Mouse (Mus musculus) forebrain, embryonic 11.5 days (tissue): ENCODE results near the gene Adcy1. TPM values are rescaled to one million over a fixed set of nuclear protein-coding genes. Genes with fewer than 3 reads are reported as not detected.

Experiments
- ATAC-seq: fragments of 200-750 bp; cut with Nextera tagmentation; replicated peaks from 2 replicates; pipeline ENCODE4 v1.8.0; 2017; ENCODE audit warnings: moderate TSS enrichment; ENCODE audit not compliant: low FRiP score
- DNase-seq: peaks from one replicate; pipeline ENCODE4 v3.0.0-alpha.2; 2017; ENCODE audit warnings: low spot score
- H3K27ac ChIP-seq: fragments of 300-500 bp; sonication (generic); 2 replicates; pipeline ENCODE4 v1.5.1; 2014; ENCODE audit warnings: low read depth, low read length
- H3K27me3 ChIP-seq: fragments of 300-500 bp; sonication (generic); 2 replicates; pipeline ENCODE4 v1.6.1; 2014; ENCODE audit warnings: mild to moderate bottlenecking, low read length, mixed read lengths; ENCODE audit not compliant: control insufficient read depth, insufficient read depth
- H3K36me3 ChIP-seq: fragments of 300-500 bp; sonication (generic); 2 replicates; pipeline ENCODE4 v1.6.1; 2014; ENCODE audit warnings: mild to moderate bottlenecking, low read length, moderate library complexity, mixed read lengths; ENCODE audit not compliant: control insufficient read depth, insufficient read depth
- H3K4me1 ChIP-seq: fragments of 300-500 bp; sonication (generic); replicated peaks from 2 replicates; pipeline ENCODE4 v1.6.1; 2014; ENCODE audit warnings: low read length, mixed read lengths; ENCODE audit not compliant: control insufficient read depth, insufficient read depth
- H3K4me2 ChIP-seq: fragments of 300-500 bp; sonication (generic); 2 replicates; pipeline ENCODE4 v1.6.1; 2014; ENCODE audit warnings: low read depth, mild to moderate bottlenecking, low read length, moderate library complexity, mixed read lengths; ENCODE audit not compliant: severe bottlenecking
- H3K4me3 ChIP-seq: fragments of 300-500 bp; sonication (generic); 2 replicates; pipeline ENCODE4 v1.5.1; 2014; ENCODE audit warnings: low read depth, low read length
- H3K9ac ChIP-seq: fragments of 300-500 bp; sonication (generic); 2 replicates; pipeline ENCODE4 v1.6.1; 2014; ENCODE audit warnings: low read length
- H3K9me3 ChIP-seq: fragments of 300-500 bp; sonication (generic); 2 replicates; pipeline ENCODE4 v1.6.1; 2016; ENCODE audit warnings: low read length, mixed read lengths; ENCODE audit not compliant: control insufficient read depth
- WGBS: fragments of 180-500 bp; shearing (Covaris S2); extraction: QIAGEN DNeasy Blood & Tissue Kit; methylation state at CpG from one replicate; pipeline ENCODE4 v1.1.7; 2014; 5-methylcytosine and 5-hydroxymethylcytosine counted together
- polyA plus RNA-seq: library from polyadenylated mRNA; unstranded; fragments of >200 nt; fragmentation: Nextera tagmentation; extraction: Ambion mirVana; gene quantifications from 2 replicates; pipeline ENCODE4 v1.2.1, GENCODE M21; 2014

Gene Adcy1
- 1.3 and 1.7 TPM in 2 replicates for polyA plus RNA-seq

GRCm38 (mm10) chr11:7063001-7063584 is at the start of gene Adcy1:
Gene Adcy1, plus strand, starts transcription at chr11:7063489.
- H3K27ac ChIP-seq, result no peak within 1 kb of the TSS

GRCm38 (mm10) chr11:7016907-7017306 is 46.4 kb upstream of the Adcy1 start:
- H3K4me2 ChIP-seq, result no peak overlapping the region
- DNase-seq, result no peak
- H3K9me3 ChIP-seq, result no peaks in the 10 kb centered on the region
- 89% methylated on average over 12 of the region's 12 CpGs for WGBS
- H3K27ac ChIP-seq, result no peak overlapping the region
- H3K36me3 ChIP-seq, result no peaks in the 10 kb centered on the region
- no peak overlapping the region for H3K9ac ChIP-seq
- H3K4me3 ChIP-seq, result no peak overlapping the region
- no peaks in the 10 kb centered on the region for H3K27me3 ChIP-seq
- no peaks in the 10 kb centered on the region for H3K4me1 ChIP-seq
- no peak for ATAC-seq

More at GRCm38 (mm10) chr11:7063001-7063584, at the start of gene Adcy1:
- Histone ChIP-seq H3K4me3 (peak within 1 kb of the TSS; percentile 54), H3K4me1 (peaks cover 7% of the 10 kb centered on the region; the same call in 1 of the 2 replicates), H3K9ac (peak within 1 kb of the TSS; percentile 65), H3K4me2 (peak within 1 kb of the TSS; percentile 84), H3K27me3 (peaks cover 19% of the 10 kb centered on the region), H3K9me3 (no peaks in the 10 kb centered on the region), H3K36me3 (no peaks in the 10 kb centered on the region)
- peak; percentile 82 for DNase-seq
- WGBS, result under 1% methylated on average over 47 of the region's 69 CpGs
- peak; percentile 69 for ATAC-seq

- Histone ChIP-seq H3K27ac (no peak overlapping the region), H3K9me3 (no peaks in the 10 kb centered on the region), H3K27me3 (no peaks in the 10 kb centered on the region), H3K4me2 (no peak overlapping the region), H3K36me3 (no peaks in the 10 kb centered on the region), H3K4me3 (no peak overlapping the region), H3K4me1 (no peaks in the 10 kb centered on the region), H3K9ac (no peak overlapping the region)
- 92% methylated on average over 5 of the region's 5 CpGs for WGBS
- DNase-seq, result no peak
- ATAC-seq, result no peak
These were observed 45.2 kb upstream of the Adcy1 start for GRCm38 (mm10) chr11:7018078-7018477.

GRCm38 (mm10) chr11:7019006-7019525 is 44.2 kb upstream of the Adcy1 start:
- H3K9ac ChIP-seq, result no peak overlapping the region
- ATAC-seq (no peak), DNase-seq (no peak)
- H3K4me2 ChIP-seq, result no peak overlapping the region
- no peaks in the 10 kb centered on the region for H3K4me1 ChIP-seq
- H3K36me3 ChIP-seq, result no peaks in the 10 kb centered on the region
- 87% methylated on average over 7 of the region's 7 CpGs for WGBS
- no peak overlapping the region for H3K27ac ChIP-seq
- no peaks in the 10 kb centered on the region for H3K27me3 ChIP-seq
- H3K4me3 ChIP-seq, result no peak overlapping the region
- H3K9me3 ChIP-seq, result no peaks in the 10 kb centered on the region

- no peak overlapping the region for H3K4me2 ChIP-seq
- no peak overlapping the region for H3K4me3 ChIP-seq
- DNase-seq (no peak), ATAC-seq (no peak)
- no peaks in the 10 kb centered on the region for H3K4me1 ChIP-seq
- no peak overlapping the region for H3K27ac ChIP-seq
- H3K9me3 ChIP-seq, result no peaks in the 10 kb centered on the region
- no peaks in the 10 kb centered on the region for H3K27me3 ChIP-seq
- H3K9ac ChIP-seq, result no peak overlapping the region
- no peaks in the 10 kb centered on the region for H3K36me3 ChIP-seq
- 66% methylated on average over 2 of the region's 2 CpGs for WGBS
These were observed 30.2 kb upstream of the Adcy1 start for GRCm38 (mm10) chr11:7033063-7033462.

- no peak overlapping the region for H3K27ac ChIP-seq
- ATAC-seq (no peak), DNase-seq (no peak)
- no peaks in the 10 kb centered on the region for H3K9me3 ChIP-seq
- 65% methylated on average over 7 of the region's 7 CpGs for WGBS
- no peaks in the 10 kb centered on the region for H3K4me1 ChIP-seq
- H3K9ac ChIP-seq, result no peak overlapping the region
- no peaks in the 10 kb centered on the region for H3K27me3 ChIP-seq
- no peaks in the 10 kb centered on the region for H3K36me3 ChIP-seq
- H3K4me3 ChIP-seq, result no peak overlapping the region
- H3K4me2 ChIP-seq, result no peak overlapping the region
These were observed 23.6 kb upstream of the Adcy1 start for GRCm38 (mm10) chr11:7039722-7040121.

GRCm38 (mm10) chr11:7040801-7041200 is 22.5 kb upstream of the Adcy1 start:
- no peak for ATAC-seq
- H3K4me3 ChIP-seq, result no peak overlapping the region
- no peaks in the 10 kb centered on the region for H3K27me3 ChIP-seq
- no peaks in the 10 kb centered on the region for H3K4me1 ChIP-seq
- DNase-seq, result no peak
- H3K27ac ChIP-seq, result no peak overlapping the region
- H3K4me2 ChIP-seq, result no peak overlapping the region
- no peaks in the 10 kb centered on the region for H3K36me3 ChIP-seq
- no peaks in the 10 kb centered on the region for H3K9me3 ChIP-seq
- 73% methylated on average over 6 of the region's 6 CpGs for WGBS
- no peak overlapping the region for H3K9ac ChIP-seq

- H3K4me2 ChIP-seq, result no peak overlapping the region
- no peaks in the 10 kb centered on the region for H3K36me3 ChIP-seq
- no peak for ATAC-seq
- no peaks in the 10 kb centered on the region for H3K27me3 ChIP-seq
- H3K9me3 ChIP-seq, result no peaks in the 10 kb centered on the region
- no peak overlapping the region for H3K27ac ChIP-seq
- no peak overlapping the region for H3K4me3 ChIP-seq
- WGBS, result 95% methylated on average over 2 of the region's 2 CpGs
- no peaks in the 10 kb centered on the region for H3K4me1 ChIP-seq
- H3K9ac ChIP-seq, result no peak overlapping the region
- no peak for DNase-seq
These were observed 16.1 kb upstream of the Adcy1 start for GRCm38 (mm10) chr11:7047176-7047575.

- no peak overlapping the region for H3K4me2 ChIP-seq
These were observed 15.7 kb upstream of the Adcy1 start for GRCm38 (mm10) chr11:7047584-7047983.

More at GRCm38 (mm10) chr11:7047584-7047983, 15.7 kb upstream of the Adcy1 start:
- no peaks in the 10 kb centered on the region for H3K4me1 ChIP-seq
- DNase-seq (no peak), ATAC-seq (no peak)
- no peaks in the 10 kb centered on the region for H3K36me3 ChIP-seq
- no peaks in the 10 kb centered on the region for H3K27me3 ChIP-seq
- no peaks in the 10 kb centered on the region for H3K9me3 ChIP-seq
- H3K4me3 ChIP-seq, result no peak overlapping the region
- H3K27ac ChIP-seq, result no peak overlapping the region
- no peak overlapping the region for H3K9ac ChIP-seq
